Mouse (Mus musculus): Measurements from ENCODE around the gene Nup107. TPM values are rescaled to one million over a fixed set of nuclear protein-coding genes. Genes with fewer than 3 reads are reported as not detected.
"Not testable (repeated sequence)": the region's sequence is repeated elsewhere in the genome, so short reads cannot be mapped to it uniquely, and the experiment has no call there.

Nup107 gene
- polyA plus RNA-seq, 1 experiment from 2014 or later, result 82.8 TPM

DNA sequence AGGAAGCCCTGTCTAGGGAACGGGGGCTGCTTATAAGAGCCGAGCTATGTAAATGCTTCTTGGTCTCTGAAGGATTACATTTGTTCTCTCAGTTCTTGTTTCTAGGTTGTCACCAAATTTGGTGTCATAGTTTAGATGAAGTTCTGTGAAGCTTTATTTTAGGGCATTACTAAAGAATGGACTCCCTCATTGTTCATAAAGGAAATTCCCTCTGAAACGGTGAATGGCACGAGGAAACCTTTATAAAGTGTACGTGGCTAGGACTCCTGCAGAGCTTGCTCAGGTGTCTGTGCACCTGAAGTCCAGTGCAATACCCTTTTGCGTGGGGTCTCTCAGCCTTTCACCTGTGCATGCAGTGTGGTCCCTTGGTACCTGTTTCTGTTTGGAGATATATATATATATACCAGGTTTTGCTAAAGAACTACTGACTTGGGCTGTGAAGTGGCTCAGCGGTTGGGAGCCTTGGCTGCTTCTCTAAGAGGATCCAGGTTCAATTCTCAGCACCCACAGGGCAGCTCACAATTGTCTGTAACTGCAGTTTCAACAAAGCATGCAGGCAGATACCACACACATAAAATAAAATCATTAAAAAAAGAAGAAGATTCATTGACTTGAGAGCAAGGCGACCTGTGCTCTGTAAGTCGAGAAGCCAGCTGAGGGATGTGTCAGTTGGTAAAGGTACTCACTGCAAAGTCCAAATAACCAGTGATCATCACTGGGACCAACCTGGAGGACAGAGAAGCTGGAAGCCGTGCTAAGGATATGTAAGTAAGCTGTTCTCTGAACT is 32.5 kb downstream of the Nup107 start:
- H3K4me3 ChIP-seq (ENCODE audit: low read depth, low read length), result no peak overlapping the region
- no peak overlapping the region for H3K9ac ChIP-seq (ENCODE audit: low read depth, low read length)
- no peak for DNase-seq (ENCODE audit: low spot score)
- no peak overlapping the region for H3K4me2 ChIP-seq (replicated peaks; ENCODE audit: low read depth, low read length)
- H3K27ac ChIP-seq (ENCODE audit: low read depth, low read length), result no peak overlapping the region
- H3K36me3 ChIP-seq (ENCODE audit: control insufficient read depth, insufficient read depth, low read length), result peaks cover 23% of the 10 kb centered on the region
- no peaks in the 10 kb centered on the region for H3K4me1 ChIP-seq (replicated peaks; ENCODE audit: control insufficient read depth, insufficient read depth, low read length)
- ATAC-seq (ENCODE audit: low FRiP score), result no peak
- H3K9me3 ChIP-seq (ENCODE audit: control insufficient read depth, low read length), result no peaks in the 10 kb centered on the region
- H3K27me3 ChIP-seq (ENCODE audit: control insufficient read depth, insufficient read depth, low read length), result no peaks in the 10 kb centered on the region
- WGBS, result 94% methylated on average over 10 of the region's 10 CpGs

DNA sequence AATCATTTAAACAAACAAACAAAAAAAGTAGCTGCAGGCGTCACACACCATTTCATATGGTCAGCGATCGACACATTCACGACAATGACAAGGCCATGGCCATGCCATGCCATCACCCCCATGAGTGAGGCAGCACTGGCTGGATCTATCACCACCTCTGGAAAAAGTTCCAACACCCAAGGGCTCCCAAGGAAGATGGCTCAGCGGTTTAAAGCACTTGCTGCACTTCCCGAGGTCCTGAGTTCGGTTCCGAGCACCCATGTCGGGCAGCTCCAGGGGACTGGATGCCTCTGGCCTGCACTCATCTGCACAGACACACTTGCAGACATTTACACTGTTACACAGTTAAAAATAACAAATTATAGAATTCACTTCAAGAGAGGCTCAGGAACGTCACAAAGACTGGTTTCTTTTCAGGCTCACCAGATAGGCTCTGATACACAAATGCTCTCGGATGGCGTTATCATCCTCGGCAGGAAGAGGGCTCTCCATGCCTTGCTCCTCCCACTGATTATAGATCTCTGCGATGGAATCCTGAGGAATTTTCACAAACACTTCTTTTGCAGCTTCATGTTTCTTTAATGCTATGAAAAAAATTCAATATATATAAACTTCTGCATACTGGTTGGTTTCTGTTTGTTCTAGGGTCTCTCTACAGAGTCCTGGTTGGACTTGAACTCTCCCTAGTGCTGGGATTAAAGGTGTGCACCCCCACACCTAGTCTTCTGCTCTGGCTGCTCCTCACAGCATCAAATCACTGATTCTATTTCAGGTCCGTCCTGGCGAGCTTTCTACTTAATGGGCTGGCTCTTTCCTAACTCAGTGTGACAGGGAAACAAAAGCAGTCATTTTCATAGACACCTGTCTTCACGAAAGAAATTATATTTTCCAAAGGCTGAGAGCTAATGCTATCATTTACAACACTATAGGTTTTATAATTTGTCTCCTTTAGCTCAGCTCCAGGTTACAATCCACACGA is 33.5 kb downstream of the Nup107 start:
- no peak overlapping the region for H3K4me2 ChIP-seq (replicated peaks; ENCODE audit: low read depth, low read length)
- no peak overlapping the region for H3K27ac ChIP-seq (ENCODE audit: low read depth, low read length)
- H3K36me3 ChIP-seq (ENCODE audit: control insufficient read depth, insufficient read depth, low read length), result peaks cover 26% of the 10 kb centered on the region
- 92% methylated on average over 18 of the region's 18 CpGs for WGBS
- no peaks in the 10 kb centered on the region for H3K4me1 ChIP-seq (replicated peaks; ENCODE audit: control insufficient read depth, insufficient read depth, low read length)
- H3K4me3 ChIP-seq (ENCODE audit: low read depth, low read length), result no peak overlapping the region
- DNase-seq (ENCODE audit: low spot score) (no peak), ATAC-seq (ENCODE audit: low FRiP score) (no peak)
- H3K9me3 ChIP-seq (ENCODE audit: control insufficient read depth, low read length), result no peaks in the 10 kb centered on the region
- no peaks in the 10 kb centered on the region for H3K27me3 ChIP-seq (ENCODE audit: control insufficient read depth, insufficient read depth, low read length)
- no peak overlapping the region for H3K9ac ChIP-seq (ENCODE audit: low read depth, low read length)

DNA sequence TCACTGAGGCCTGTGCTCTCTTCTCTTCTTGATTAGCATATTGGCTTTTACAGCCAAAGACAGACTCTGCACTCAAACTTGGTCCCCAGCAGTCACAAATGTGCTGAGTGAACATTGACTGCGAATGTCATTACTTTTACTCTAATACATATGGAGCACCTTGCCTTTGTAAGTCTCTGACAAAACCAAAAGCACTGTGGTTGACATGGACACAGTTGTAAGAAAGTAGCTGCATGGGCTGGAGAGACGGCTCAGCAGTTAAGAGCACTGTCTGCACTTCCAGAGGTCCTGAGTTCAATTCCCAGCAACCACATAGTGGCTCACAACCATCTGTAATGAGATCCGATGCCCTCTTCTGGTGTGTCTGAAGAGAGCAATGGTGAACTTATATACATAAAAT is 34.2 kb downstream of the Nup107 start:
- WGBS, result 96% methylated on average over 3 of the region's 3 CpGs

DNA sequence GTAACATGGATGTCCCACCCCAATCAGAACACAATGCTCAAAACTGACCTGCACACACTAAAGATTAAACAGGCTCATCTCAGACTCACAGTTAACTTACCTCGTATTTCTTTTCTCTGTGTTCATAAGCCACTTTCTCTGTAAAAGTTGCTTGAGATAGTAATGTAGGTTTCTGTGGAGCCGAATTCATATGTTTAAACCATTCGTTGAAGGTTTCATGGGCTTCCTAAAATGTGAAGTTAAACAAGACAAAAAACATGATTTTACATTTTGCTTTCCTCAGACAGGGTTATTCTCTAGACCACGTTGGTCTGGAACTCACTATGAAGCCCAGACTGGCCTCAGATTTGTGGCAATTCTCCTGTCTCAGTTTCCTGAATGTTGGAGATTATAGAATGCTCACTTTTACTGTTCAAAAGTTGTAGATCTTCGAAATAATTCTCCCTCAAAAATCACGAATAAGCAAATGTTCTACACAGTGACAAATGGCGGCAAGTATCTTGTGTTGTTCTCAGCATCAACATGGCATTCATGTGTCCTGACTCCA is 34.6 kb downstream of the Nup107 start:
- H3K36me3 ChIP-seq (ENCODE audit: control insufficient read depth, insufficient read depth, low read length), result peaks cover 26% of the 10 kb centered on the region
- H3K9ac ChIP-seq (ENCODE audit: low read depth, low read length), result no peak overlapping the region
- no peak overlapping the region for H3K4me3 ChIP-seq (ENCODE audit: low read depth, low read length)
- DNase-seq (ENCODE audit: low spot score) (no peak), ATAC-seq (ENCODE audit: low FRiP score) (no peak)
- H3K9me3 ChIP-seq (ENCODE audit: control insufficient read depth, low read length), result no peaks in the 10 kb centered on the region
- 93% methylated on average over 7 of the region's 7 CpGs for WGBS
- H3K4me1 ChIP-seq (replicated peaks; ENCODE audit: control insufficient read depth, insufficient read depth, low read length), result no peaks in the 10 kb centered on the region
- H3K4me2 ChIP-seq (replicated peaks; ENCODE audit: low read depth, low read length), result no peak overlapping the region
- no peaks in the 10 kb centered on the region for H3K27me3 ChIP-seq (ENCODE audit: control insufficient read depth, insufficient read depth, low read length)
- H3K27ac ChIP-seq (ENCODE audit: low read depth, low read length), result no peak overlapping the region

More for the DNA sequence above, 34.2 kb downstream of the Nup107 start:
- H3K27ac ChIP-seq (ENCODE audit: low read depth, low read length); ATAC-seq (ENCODE audit: low FRiP score); H3K9me3 ChIP-seq (ENCODE audit: control insufficient read depth, low read length); H3K9ac ChIP-seq (ENCODE audit: low read depth, low read length); H3K27me3 ChIP-seq (ENCODE audit: control insufficient read depth, insufficient read depth, low read length); H3K4me3 ChIP-seq (ENCODE audit: low read depth, low read length); H3K4me1 ChIP-seq (replicated peaks; ENCODE audit: control insufficient read depth, insufficient read depth, low read length); H3K4me2 ChIP-seq (replicated peaks; ENCODE audit: low read depth, low read length); DNase-seq (ENCODE audit: low spot score): not testable (repeated sequence)
- H3K36me3 ChIP-seq (ENCODE audit: control insufficient read depth, insufficient read depth, low read length), result peaks cover 26% of the 10 kb centered on the region

DNA sequence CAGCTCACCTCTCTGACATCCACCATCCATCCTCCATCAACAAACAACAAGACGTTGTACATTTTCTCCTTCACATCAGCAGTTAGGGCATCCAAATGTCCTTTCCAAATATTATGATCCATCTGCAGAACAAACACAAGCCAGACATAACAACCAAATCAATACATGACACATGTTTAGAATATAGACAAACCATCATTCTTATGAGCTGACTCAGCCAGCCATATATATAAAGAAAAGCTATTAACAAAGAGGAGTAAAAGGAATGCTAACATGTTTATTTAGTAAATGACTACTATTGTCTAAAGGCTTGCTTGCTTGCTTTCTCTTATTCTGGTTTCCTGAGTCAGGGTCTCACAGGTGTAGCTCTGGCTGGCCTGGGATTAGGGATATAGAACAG is 35.2 kb downstream of the Nup107 start:
- DNase-seq (ENCODE audit: low spot score) (no peak), ATAC-seq (ENCODE audit: low FRiP score) (no peak)
- Histone ChIP-seq H3K4me3 (ENCODE audit: low read depth, low read length) (no peak overlapping the region), H3K27ac (ENCODE audit: low read depth, low read length) (no peak overlapping the region), H3K4me1 (replicated peaks; ENCODE audit: control insufficient read depth, insufficient read depth, low read length) (no peaks in the 10 kb centered on the region), H3K4me2 (replicated peaks; ENCODE audit: low read depth, low read length) (no peak overlapping the region), H3K9ac (ENCODE audit: low read depth, low read length) (no peak overlapping the region), H3K9me3 (ENCODE audit: control insufficient read depth, low read length) (no peaks in the 10 kb centered on the region), H3K36me3 (ENCODE audit: control insufficient read depth, insufficient read depth, low read length) (peaks cover 26% of the 10 kb centered on the region), H3K27me3 (ENCODE audit: control insufficient read depth, insufficient read depth, low read length) (no peaks in the 10 kb centered on the region)
- 100% methylated on average over 1 of the region's 1 CpGs for WGBS

DNA sequence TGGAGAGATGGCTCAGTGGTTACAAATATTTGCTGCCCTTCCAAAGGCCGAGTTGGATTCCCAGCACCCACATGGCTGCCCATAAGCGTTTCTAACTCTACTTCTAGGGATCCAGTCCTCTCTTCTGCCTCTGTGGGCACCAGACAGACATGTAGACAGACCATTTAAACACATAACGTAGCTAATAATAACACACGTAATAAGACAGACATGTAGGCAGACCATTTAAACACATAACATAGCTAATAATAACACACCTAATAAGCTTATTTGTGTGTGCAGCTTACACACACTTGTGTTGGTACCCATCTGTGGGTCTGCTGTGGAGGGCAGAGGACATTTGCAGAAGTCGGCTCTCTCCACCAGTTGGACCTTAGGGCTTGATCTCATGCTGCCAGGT is 35.7 kb downstream of the Nup107 start:
- Histone ChIP-seq H3K27ac (ENCODE audit: low read depth, low read length) (no peak overlapping the region), H3K9me3 (ENCODE audit: control insufficient read depth, low read length) (no peaks in the 10 kb centered on the region), H3K4me2 (replicated peaks; ENCODE audit: low read depth, low read length) (no peak overlapping the region), H3K27me3 (ENCODE audit: control insufficient read depth, insufficient read depth, low read length) (no peaks in the 10 kb centered on the region), H3K4me1 (replicated peaks; ENCODE audit: control insufficient read depth, insufficient read depth, low read length) (no peaks in the 10 kb centered on the region), H3K36me3 (ENCODE audit: control insufficient read depth, insufficient read depth, low read length) (peaks cover 26% of the 10 kb centered on the region), H3K4me3 (ENCODE audit: low read depth, low read length) (no peak overlapping the region), H3K9ac (ENCODE audit: low read depth, low read length) (no peak overlapping the region)
- ATAC-seq (ENCODE audit: low FRiP score), result no peak
- DNase-seq (ENCODE audit: low spot score), result no peak
- WGBS, result 97% methylated on average over 5 of the region's 5 CpGs

DNA sequence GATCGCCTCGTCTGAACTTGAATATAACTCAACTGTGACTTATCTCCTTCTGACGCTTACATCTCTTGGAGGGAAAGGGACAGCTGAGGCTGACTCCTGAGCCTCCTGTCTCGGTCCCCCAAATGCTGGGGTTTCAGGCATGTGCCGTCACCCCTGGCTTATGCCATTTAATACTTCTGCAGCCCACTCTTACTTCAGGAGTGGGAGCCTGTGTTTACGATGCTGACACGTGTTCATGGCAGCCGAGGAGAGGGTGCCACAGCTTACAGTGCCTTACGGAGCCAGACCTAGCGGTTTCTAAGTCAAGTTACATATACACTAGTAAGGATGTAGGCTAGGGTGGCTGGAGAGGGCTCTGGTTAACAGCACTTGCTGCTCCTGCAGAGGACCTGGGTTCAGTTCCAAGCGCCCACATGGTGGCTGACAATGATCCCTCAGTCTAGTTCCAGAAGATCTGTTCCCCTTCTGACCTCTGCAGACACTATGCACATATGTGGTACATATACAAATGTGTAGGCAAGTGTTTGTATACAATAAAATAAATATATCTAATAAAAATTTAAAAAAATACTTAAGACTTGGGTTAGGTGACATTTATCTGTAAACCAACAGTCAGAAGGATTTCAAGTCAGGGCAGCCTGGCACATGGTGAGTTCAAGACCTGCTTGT is 36.6 kb downstream of the Nup107 start:
- no peak for ATAC-seq (ENCODE audit: low FRiP score)
- H3K4me1 ChIP-seq (replicated peaks; ENCODE audit: control insufficient read depth, insufficient read depth, low read length), result no peaks in the 10 kb centered on the region
- H3K36me3 ChIP-seq (ENCODE audit: control insufficient read depth, insufficient read depth, low read length), result peaks cover 22% of the 10 kb centered on the region

DNA sequence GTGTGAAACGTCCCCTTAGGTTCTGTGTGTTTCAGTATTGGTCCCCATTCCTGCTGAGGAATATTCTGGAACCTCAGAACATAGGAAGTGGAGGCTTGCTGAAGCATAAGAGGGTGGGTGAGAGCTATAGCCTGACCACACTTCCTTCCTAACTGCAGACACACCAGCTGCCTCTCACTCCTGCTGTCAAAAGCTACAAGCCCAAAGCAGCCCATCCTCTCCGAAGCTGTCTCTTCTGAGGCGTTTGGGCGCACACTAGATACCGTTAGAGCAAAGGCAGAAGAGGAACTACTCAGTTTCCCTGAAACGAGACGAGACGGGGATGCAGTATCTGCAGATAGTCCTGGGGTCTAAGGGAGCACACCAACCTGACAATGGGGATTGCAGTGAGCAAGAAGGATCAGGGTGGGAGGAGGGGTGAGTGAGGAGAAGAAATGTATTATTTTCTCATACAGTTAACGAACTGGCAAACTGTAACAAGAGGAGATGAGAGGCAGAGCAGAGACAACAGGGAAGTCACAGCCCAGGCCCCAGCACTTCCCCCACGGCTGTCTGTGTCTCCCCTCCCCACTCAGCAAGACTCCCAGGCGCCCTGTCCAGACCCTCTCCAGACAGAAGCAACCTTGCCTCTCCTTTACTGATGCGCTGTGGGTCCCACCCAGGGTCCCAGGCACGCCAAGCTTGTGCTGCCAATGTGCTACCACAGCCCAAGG is 37.3 kb downstream of the Nup107 start:
- Histone ChIP-seq H3K4me1 (replicated peaks; ENCODE audit: control insufficient read depth, insufficient read depth, low read length) (no peaks in the 10 kb centered on the region), H3K9me3 (ENCODE audit: control insufficient read depth, low read length) (no peaks in the 10 kb centered on the region), H3K9ac (ENCODE audit: low read depth, low read length) (no peak overlapping the region), H3K36me3 (ENCODE audit: control insufficient read depth, insufficient read depth, low read length) (peaks cover 18% of the 10 kb centered on the region), H3K27me3 (ENCODE audit: control insufficient read depth, insufficient read depth, low read length) (no peaks in the 10 kb centered on the region), H3K4me2 (replicated peaks; ENCODE audit: low read depth, low read length) (no peak overlapping the region), H3K27ac (ENCODE audit: low read depth, low read length) (no peak overlapping the region), H3K4me3 (ENCODE audit: low read depth, low read length) (no peak overlapping the region)
- no peak for ATAC-seq (ENCODE audit: low FRiP score)
- 91% methylated on average over 13 of the region's 13 CpGs for WGBS
- DNase-seq (ENCODE audit: low spot score), result no peak

More for the DNA sequence above, 36.6 kb downstream of the Nup107 start:
- Histone ChIP-seq H3K27me3 (ENCODE audit: control insufficient read depth, insufficient read depth, low read length) (no peaks in the 10 kb centered on the region), H3K4me3 (ENCODE audit: low read depth, low read length) (no peak overlapping the region), H3K27ac (ENCODE audit: low read depth, low read length) (no peak overlapping the region), H3K4me2 (replicated peaks; ENCODE audit: low read depth, low read length) (no peak overlapping the region), H3K9me3 (ENCODE audit: control insufficient read depth, low read length) (no peaks in the 10 kb centered on the region), H3K9ac (ENCODE audit: low read depth, low read length) (no peak overlapping the region)
- 95% methylated on average over 11 of the region's 11 CpGs for WGBS
- DNase-seq (ENCODE audit: low spot score), result no peak
